Mouse (Mus musculus) bone marrow macrophage, adult 2 months (primary cell): Measurements from ENCODE around the gene Socs5.
"Not testable (repeated sequence)": the region's sequence is repeated elsewhere in the genome, so short reads cannot be mapped to it uniquely, and the experiment has no call there.

Source experiments
- CTCF ChIP-seq: IDR thresholded peaks from 2 replicates; pipeline ENCODE4 v1.5.1; 2012; ENCODE audit warnings: low read depth, mild to moderate bottlenecking, low read length, moderate library complexity
- POLR2A ChIP-seq: IDR thresholded peaks from 2 replicates; pipeline ENCODE4 v1.6.1; 2012; ENCODE audit warnings: mild to moderate bottlenecking, low read depth, low read length, borderline replicate concordance

DNA sequence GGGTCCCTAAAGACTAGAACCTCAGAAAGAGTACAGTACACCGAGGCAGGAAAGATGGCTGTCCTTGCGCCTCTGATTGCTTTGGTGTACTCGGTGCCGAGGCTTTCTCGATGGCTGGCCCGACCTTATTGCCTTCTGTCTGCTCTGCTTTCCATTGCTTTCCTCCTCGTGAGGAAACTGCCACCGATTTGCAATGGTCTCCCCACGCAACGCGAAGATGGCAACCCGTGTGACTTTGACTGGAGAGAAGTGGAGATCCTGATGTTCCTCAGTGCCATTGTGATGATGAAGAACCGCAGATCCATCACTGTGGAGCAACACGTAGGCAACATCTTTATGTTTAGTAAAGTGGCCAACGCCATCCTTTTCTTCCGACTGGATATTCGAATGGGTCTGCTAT, 29.3 kb upstream of the Socs5 start:
- TF ChIP-seq CTCF, POLR2A: not testable (repeated sequence)
